Mouse (Mus musculus) frontal cortex, adult (tissue): ENCODE measurements at regions not wholly inside any gene's neighbourhood (a gene's known extent, or its start where the extent isn't known, plus 50 kb on each side); places are given as distances from the start of the nearest gene placed in this dataset.

Experiments used
- ATAC-seq: cut with Nextera tagmentation; 2 replicates; pipeline ENCODE4 v1.9.2; 2017; ENCODE audit warnings: mild to moderate bottlenecking, moderate library complexity, mixed read lengths; ENCODE audit not compliant: low TSS enrichment

DNA sequence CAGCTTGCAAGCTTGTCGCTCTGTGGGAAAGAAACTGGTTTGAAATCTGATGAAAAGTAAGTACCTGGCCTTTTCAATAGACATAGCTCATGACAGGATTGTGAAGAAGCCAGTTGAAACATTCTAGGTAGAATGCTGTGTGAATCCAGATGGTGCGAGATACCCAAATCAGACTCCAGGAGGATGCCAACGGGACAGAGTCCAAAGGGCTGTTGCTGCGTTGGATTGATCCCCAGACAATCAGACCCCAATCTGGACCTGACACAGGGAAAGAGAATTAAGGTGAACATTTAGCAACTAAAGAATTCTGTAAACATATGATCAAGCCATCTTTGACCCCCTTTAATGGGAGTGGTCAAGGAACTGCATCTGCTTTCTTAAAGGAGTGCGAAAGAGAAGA, 296.6 kb upstream of the Gm15217 start:
- no peak for ATAC-seq

DNA sequence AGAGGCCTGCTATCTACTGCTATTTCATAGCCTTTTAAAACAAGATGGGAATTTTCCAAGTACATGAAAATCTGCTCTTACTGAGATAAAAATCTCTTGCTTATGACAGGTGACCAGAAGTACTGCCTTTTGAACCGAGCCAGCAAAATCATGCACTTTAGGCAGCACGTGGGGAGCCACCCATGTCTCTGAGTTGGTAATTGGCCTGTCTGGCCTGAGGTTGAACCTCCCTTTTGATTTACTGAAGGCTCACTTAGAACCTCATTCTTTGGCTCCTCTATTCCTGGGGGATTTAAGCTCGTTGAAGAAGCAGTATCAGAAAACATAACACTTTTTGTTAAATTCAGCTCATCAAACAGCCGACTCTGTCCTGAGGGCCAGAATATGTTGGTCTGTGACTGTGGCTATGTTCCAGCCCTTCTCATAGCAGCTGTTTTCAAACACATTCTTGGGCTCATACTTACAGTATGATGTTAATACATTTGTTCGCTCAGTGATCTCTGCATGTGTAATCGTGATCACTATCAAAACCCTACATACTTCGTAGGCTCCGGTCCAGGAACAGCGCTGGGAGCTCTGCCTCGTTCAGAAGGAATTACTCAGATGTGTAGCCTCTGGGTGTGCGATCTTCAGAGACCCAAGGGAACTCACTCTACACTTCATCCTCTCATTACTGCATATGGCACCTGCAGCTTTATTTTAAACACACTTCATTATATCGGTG, 290.1 kb upstream of the Gm15217 start:
- ATAC-seq, result no peak

DNA sequence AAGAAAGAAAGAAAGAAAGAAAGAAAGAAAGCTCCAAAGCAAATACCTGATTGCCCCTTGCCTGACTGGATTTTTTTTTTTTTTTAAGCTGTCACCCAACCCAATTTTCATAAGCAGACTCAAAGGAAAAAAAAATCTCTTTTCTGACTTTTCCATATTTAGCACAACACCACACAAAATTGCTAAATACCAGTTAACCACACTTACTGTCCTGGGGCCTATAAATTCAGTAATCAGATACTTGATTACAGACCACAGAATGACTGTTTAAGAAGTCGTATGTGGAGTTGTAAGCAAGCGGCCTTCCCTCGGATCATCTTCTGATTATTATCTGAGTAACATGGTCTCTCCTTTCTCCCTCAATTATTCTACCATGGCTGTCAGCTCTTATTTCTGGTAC, 263.3 kb upstream of the Gm15217 start:
- no peak for ATAC-seq

DNA sequence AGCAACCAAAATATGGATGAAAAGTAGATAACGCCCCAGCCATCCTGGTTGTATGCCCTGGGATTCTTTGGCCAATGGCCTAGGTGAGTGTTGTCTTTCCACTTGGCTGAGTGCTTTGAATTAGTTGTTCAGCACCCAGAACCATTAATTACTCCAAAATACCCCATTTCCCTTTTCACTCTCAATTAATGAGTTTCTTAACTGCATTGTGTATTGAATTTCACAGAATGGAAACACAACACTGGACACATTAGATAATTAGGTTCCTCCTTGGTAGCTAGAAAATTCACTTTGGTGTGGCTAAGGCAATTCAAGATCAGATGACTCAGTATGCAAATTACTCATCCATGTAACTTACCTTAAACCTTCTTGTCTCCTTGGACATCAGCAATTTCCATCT, 252.7 kb upstream of the Gm15217 start:
- no peak for ATAC-seq

DNA sequence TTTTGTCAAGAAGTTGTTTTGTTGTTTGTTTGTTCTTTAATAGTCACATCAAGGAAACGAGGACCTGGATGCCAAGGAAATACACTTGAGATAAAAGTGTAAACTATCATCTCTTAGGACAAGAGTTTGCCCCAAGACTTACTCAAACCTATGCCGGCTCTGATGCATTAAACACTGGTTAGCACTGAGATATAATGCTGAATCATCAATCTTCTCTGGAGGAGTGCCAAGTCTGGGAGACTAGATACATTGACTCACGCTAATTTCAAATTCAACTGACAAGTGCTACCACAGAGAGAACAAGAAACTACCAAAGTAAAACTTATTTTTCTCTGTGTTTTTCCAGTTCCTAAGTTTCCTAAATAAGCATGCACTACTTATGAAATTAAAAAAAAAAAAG, 249.5 kb upstream of the Gm15217 start:
- ATAC-seq, result no peak

DNA sequence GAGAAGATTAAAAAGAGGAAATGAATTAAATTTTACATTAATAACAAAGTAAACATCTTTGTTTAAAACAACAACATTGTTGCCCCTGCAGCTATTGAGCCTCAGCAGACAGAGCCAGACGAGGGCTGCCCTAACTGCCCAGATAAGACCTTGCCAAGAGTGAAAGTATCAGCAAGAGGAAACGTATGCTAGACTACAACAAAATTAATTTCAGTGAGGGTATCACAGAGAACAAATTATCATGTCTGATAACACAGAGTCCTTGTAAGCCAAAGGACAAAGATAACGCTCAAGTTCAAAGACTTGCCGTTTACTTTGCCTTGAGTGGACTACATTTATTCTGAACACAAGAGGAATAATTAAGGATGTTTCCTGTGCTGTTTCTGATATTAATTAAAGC, 235.0 kb upstream of the Gm15217 start:
- ATAC-seq, result no peak

DNA sequence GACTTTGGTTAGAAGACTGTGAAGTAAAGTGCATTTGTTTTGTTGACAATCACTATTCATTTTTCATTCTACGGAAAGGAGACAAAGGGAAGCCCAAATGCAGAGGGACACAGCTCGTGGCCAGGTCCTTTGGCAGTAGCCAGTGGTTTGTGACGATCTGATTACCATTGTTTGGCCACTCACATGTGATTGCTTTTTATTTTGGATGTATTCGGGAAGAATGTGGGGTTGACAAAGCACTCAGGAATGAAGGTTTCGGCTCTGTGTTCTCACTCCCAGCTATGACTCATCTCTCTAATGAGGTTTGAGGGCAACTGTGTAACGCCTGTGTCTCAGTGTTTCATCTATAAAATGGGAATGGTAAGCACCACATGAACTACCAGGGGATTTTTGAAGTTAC, 234.5 kb upstream of the Gm15217 start:
- ATAC-seq, result no peak

DNA sequence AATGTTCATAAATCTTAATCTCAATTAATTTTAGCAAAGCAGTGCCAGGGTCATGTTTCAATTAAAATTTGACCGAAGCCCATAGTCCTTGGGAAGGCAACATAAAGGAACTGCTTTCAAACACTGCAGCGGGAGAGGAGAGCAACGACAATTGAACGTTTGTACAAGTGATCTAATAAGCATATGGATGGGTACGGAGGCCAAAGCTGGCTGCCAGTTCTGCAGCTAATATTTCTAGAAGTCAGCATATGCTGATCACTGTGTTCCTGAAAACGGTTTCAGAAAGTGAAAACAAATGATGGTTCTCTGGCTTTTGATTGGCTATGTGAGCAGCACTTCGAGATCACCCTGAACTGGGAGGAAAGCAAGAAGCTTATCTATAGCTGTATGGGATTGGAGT, 233.6 kb upstream of the Gm15217 start:
- 0 out of 2 replicates have a peak, but pooled peaks have one; percentile 29 for ATAC-seq

DNA sequence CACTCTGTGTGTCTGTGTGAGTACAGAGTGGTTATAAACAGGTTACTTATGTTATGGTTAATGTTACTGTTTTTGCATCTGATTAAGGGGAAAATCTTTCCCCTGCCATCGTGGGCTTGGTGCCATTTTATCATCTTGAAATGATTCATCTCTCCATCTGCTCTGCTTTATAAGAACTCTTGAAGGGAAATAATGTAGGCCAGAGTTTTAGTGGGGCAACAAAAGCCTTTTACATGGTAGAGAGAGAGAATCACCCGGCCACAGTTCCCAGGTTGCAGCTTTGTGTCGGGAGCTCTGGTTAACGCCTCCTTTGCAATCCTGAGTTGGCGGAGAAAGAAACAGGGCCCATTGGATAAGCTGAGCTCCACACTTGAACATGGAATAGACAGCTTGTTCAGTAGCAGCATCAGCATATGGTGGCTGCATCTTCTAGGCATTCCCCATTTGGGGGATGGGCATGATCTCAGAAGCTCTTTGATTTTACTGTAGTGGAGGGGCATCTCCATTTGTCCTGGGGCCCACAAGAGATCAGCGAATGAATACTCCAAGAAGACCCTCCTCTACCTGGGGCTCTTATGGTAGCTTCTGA, 230.0 kb upstream of the Gm15217 start:
- peak; percentile 90 for ATAC-seq

DNA sequence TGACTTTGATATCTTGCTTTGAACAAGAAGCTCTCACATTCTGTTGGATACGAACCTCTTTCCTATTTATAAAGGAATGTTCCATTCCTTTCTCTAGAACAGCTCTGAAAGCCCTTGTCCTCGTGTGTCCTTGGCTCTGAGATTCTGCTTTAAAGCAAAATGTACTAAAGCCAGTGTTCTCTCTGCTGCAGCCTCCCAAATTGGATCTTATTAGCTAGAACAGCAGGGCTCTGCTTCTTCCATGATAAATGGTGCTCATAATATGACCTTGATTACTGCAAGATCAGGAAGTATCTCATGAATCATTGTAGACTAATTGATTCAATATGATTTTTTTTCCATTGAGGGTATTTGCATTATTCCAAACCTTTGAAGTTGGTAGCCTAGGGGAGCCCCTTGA, 220.5 kb upstream of the Gm15217 start:
- peak; percentile 52; the same call in 1 of the 2 replicates for ATAC-seq

DNA sequence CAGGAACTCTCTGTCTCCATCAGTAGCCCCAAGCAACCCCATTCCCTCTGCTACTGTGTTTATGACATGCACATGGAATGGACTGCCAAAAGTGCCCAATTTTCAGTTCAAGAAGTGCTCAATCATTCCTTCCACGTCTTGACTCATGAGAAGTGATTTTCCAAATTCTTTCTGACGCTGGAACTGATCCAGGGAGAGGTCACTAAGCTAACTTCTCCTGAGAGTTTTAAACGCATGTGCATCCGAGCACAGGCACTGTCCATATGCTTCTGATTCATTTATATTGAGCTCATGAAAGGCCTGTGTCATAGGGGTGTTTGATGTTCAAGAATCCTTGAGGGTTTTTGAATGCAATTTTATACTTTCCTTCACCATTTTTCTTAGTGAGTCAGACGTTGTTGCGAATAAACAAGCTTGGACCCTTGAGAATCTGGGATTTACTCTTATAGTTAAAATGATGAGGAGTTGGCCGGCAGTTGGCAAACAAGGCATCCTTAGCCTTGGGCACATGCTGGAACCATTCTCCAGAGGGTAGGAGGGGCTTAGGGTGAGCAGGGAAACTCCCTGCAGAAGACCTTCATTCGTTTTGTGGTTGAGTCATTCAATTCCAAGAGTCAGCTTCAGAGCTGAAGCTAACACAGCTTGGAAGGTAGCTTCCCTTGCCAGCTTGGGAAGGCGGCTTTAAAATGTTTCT, 206.9 kb upstream of the Gm15217 start:
- peak; percentile 77 for ATAC-seq

DNA sequence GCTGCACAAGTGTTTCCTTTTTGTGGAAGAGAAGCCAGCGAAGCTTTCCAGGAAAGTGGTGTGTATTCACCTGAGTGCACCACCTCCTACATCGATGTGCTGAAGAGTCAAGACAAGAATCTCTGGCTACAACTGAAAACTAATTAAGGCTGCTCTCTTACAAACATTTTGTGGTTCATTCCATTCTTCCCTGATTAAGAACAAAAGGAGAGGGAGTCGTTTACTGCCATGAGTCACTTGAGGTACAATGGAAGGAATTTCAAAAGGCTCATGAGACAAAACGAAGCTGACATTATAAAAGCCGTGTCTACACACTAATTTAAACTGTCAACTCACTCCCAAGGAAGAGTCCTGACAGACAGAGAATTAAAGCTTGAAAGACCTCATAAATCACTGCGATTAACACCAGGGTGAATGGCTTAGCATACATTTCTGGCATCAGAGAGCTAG, 206.3 kb upstream of the Gm15217 start:
- ATAC-seq, result 0 out of 2 replicates have a peak, but pooled peaks have one; percentile 25

DNA sequence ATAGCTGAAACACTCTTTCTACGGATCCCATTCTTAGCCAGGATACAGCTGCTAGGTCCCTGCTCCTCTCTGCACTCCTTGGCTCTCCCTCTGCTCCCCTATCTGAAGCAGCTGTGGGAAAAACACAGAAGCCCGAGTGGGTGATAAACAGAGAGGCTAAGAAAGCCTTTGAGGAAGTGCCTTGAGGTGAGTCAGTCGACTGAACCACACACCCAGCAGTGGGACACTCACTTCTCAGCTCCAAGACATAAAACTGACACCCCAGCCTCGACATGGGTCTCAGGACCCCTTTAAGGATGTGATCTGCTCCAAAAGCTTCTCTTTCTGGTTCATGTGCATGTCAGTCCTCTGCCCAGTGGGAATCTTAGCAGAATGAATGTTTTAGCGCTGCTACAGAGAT, 204.8 kb upstream of the Gm15217 start:
- ATAC-seq, result no peak

DNA sequence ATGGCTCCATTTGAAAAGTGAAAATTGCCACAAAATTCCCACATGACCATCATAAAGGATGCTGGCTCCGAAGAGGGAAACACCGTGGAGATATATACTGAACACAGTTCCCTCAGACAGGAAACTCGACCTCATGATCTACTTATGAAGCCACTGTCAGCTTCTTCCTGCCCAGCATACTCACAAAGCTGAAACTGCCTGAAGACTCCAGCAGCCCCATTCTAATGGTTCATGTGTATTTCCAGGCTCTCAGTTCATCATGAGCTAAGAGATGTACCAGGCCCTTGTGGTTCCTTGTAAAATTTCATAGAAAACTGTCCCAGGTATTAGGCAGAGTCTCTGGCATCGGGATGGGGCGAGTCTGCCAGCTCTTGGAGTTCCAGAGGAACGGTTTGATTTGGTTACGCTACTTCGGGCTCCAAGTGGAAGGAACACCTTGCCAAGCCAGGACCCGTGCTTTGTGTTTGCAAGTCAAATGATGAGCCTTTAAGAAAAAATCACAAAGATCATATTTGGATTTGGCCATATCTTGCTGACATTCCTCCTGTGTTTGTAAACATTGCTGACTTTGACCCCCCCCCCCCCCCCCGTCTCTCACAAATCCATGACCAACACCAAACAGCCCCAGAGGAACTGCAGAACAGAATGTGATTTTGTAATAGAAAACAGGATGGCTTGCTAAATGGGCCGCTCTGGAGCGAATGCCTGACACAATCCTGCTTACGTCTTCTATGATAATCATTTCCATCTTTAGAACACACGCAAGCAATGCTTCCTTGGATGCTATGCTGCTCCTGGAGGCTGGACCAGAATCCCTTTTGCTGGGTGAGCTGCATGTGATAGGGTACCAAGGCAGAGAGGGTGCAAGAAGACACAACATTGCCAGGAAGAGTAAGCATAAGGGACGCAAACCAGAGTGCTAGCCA, 203.7 kb upstream of the Gm15217 start:
- peak; percentile 87 for ATAC-seq

DNA sequence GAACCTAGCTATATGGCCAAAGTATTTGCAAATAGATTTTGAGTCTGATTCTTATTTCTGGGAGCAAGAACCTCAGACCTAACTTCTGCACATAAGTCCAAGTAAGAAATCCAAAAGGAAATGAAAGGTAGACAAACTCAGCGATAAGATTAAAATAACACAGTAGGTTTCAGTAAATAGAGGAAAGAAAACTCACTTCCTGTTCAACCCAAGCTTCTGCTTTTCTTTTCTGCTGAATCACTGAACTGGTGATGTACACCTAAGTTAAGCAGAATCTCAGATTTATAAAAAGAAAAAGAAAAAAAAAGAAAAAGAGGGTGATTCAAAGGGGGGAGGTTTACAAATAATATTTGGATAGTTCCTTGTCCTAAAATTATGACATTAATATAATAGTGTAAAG, 200.2 kb upstream of the Gm15217 start:
- ATAC-seq, result no peak

DNA sequence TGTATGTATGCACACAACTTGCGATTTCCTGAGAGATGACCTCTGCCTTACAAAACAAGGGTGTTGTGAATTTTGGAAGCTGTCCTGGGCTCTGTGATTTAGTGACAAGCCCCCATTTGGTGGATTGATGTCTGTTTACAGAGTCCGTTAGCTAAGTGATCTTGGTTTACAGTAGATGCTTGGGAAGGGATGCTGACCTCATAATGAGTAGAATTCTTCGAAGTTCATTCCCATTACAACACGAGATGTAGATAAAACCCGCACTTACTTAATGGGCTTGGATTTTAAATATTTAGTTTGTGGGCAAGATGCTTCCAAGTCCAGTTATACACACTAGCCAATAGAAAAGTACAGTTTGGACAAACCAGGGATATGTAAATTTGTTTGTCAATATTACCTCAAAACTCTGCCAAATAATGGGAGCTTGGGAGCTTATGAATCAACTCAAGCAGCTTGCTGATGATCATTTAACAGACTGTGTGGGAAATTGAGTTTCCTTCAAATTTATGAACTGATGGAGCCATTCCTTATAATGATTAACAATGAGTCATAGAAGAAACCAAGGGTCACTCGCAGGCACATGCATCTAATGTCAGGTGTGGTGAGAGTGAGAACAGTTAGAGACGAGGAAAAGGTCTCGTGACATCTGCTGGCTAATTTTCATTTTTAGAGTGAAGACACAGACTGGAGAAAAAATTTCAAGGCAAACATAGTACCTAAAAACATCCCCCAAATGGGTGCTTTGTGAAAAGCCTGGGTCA, 187.4 kb upstream of the Gm15217 start:
- no peak for ATAC-seq

DNA sequence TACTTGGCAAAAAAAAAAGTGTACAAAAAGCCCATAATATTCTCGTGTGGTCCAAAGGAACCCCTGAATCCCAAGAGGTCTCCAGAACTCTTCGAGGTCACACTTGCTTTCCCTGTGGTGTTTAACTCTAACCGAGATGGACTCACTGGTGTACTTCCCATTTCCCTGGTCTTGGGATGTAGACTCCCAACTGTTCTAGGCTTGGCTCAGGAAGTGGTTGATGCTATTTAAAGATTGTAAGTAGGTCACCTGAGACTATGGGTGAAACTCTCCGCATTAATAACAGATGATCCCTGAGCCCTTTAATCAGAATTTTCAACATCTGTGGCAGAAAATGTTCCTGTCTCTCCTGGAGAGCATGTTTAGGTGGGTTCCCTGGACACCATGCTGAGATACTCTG, 185.6 kb upstream of the Gm15217 start:
- ATAC-seq, result no peak

DNA sequence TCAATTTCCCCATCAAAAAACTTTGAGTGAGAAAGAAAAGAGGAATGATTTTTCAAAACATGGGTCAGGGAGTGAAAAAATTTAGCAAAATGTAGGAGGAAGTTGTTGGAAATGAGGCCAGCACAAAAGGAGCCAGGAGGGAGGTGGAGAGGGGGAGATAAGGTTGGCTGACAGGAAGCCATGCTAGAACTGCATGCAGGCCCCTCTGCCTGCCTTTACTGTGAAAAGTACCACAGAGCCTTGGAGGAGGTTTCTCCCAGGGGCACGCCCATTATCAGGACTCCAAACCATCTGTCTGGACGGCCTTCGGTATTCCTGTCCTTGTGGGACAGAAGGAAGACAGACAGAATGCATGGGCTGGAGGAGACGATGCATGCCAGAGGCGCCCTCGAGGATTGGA, 183.3 kb upstream of the Gm15217 start:
- no peak for ATAC-seq

DNA sequence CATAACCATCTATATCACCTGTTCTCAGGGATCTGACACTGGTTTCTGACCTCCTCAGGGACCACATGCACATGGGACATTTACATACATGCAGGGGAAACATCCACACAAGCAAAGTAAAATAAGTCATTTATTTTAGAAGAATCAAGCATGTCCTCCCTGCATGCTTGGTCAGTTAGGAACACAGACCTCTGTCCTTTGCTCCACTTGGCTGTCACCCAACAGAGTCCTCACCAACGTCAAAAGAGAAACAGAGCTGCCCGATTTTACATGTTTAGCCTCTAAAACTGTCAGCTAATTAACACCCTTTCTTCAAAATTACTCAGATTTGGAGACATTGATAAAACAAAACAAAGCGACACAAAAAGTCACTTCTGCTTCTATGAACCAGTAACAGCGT, 176.4 kb upstream of the Gm15217 start:
- ATAC-seq, result no peak

DNA sequence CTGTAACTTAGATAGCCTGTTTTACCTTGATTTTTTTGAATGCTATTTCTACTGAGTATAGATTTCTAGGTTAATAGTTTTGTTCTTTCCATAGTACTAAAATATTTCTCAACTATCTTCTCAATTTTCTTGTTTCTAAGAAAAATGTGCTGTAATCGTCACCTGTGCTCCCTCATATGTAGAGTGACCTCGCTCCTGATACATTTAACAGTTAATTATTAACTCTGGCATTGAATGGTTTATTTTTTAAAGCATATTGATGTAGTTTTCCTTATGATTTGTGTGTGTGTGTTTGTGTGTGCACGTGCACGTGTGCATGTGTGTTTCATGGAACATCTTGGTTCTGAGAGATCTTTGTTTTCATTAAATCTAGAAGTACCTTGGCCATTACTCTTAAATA, 158.7 kb upstream of the Gm15217 start:
- no peak for ATAC-seq
